Mouse (Mus musculus) gastrocnemius, adult 2 months (tissue): Measurements from ENCODE around the gene Ppp2ca. TPM values are rescaled to one million over a fixed set of nuclear protein-coding genes. Genes with fewer than 3 reads are reported as not detected.
"Not testable (repeated sequence)": the region's sequence is repeated elsewhere in the genome, so short reads cannot be mapped to it uniquely, and the experiment has no call there.

Experiments
- DNase-seq: peaks from one replicate; pipeline ENCODE4 v3.0.0; 2022
- H3K27ac ChIP-seq: fragments of 200-600 bp; 2 replicates; pipeline ENCODE4 v1.8.1; 2022; ENCODE audit warnings: mild to moderate bottlenecking
- H3K4me3 ChIP-seq: fragments of 200-600 bp; 2 replicates; pipeline ENCODE4 v1.8.1; 2022; ENCODE audit warnings: mild to moderate bottlenecking, moderate library complexity
- CTCF ChIP-seq: fragments of 200-600 bp; IDR thresholded peaks from 2 replicates; pipeline ENCODE4 v1.8.1; 2022; ENCODE audit warnings: antibody characterized with exemption, mild to moderate bottlenecking, moderate library complexity
- intact Hi-C: fragments of 180-260 bp; cut with DNase I; formaldehyde crosslinking; loops from one replicate; pipeline ENCODE4 v1.15.1; 2025
- total RNA-seq, 2 experiments: library from RNA; stranded (reverse); gene quantifications; 2 replicates each; pipeline ENCODE4 v1.2.3; 2021

Ppp2ca gene
- total RNA-seq, 2 experiments from 2014 or later = 43.2 to 54.0 TPM

DNA sequence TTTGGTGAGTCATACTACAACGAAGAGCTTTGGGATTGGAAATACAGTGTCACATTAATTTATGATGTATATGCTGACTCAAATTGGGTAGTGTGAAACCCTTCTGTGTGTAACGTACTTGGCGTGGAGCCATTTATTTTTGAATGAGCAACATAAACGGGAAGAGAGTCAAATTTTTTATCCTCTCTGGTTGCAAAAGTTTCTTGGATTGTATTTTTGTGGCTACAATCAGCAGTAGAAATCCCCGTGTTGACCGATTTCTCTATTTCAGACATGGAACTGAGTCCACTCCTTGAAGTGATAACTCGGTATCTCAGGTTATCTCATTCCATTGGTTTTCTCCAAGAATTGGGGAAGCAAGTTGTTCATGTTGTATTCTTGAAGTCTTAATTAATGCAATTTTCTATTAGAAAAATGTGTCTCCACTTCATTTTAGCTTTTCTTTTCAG is 1.3 kb downstream of the Ppp2ca start:
- Histone ChIP-seq H3K4me3 (peak overlapping the region; percentile 97), H3K27ac (peak overlapping the region; percentile 100)
- DNase-seq = no peak
- TF ChIP-seq CTCF = no peak
- intact Hi-C loops = loop anchor here (10.0 kb wide), 1 partner anchor 285 kb away; no protein-coding TSS in a partner anchor

- intact Hi-C loops = loop anchor here (10.0 kb wide), 1 partner anchor 288 kb away; no protein-coding TSS in a partner anchor
- peak overlapping the region; percentile 4; the same call in 1 of the 2 replicates for H3K4me3 ChIP-seq
- H3K27ac ChIP-seq = peak overlapping the region; percentile 48
- DNase-seq = no peak
- no peak for TF ChIP-seq CTCF
Measured at GRCm38 (mm10) chr11:52102977-52103376, 4.5 kb downstream of the Ppp2ca start.

GRCm38 (mm10) chr11:52105503-52105902 is 7.0 kb downstream of the Ppp2ca start:
- H3K4me3 ChIP-seq = no peak overlapping the region
- H3K27ac ChIP-seq = peak overlapping the region; percentile 9
- no peak for DNase-seq
- no peak for TF ChIP-seq CTCF
- intact Hi-C loops = loop anchor here (10.0 kb wide), 1 partner anchor 291 kb away; no protein-coding TSS in a partner anchor

GRCm38 (mm10) chr11:52106037-52106436 is 7.6 kb downstream of the Ppp2ca start:
- intact Hi-C loops = loop anchor here (10.0 kb wide), 1 partner anchor 291 kb away; no protein-coding TSS in a partner anchor
- no peak for TF ChIP-seq CTCF
- DNase-seq = no peak
- no peak overlapping the region for H3K4me3 ChIP-seq
- peak overlapping the region; percentile 9 for H3K27ac ChIP-seq

DNA sequence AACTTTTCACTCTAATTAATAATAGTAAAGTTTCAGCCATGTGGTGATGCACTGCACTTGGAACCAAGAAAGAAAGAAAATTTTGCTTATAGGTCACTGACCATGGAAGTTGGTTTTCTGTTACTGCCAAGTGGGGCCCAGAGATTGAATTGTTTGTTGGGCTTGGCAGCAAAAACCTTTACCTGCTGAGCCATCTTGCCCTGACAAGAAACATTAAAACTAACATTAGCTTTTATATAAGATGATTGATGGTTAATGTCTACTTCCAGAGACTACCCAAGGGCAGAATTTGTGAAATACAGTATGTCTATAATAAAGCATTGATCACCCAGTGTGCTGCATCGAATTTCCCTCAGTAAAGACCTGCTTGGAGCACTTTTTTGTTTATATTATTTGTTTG is 8.0 kb downstream of the Ppp2ca start:
- Histone ChIP-seq H3K27ac (no peak overlapping the region), H3K4me3 (no peak overlapping the region)
- TF ChIP-seq CTCF = no peak
- DNase-seq = no peak
- intact Hi-C loops = loop anchor here (10.0 kb wide), 1 partner anchor 292 kb away; no protein-coding TSS in a partner anchor

DNA sequence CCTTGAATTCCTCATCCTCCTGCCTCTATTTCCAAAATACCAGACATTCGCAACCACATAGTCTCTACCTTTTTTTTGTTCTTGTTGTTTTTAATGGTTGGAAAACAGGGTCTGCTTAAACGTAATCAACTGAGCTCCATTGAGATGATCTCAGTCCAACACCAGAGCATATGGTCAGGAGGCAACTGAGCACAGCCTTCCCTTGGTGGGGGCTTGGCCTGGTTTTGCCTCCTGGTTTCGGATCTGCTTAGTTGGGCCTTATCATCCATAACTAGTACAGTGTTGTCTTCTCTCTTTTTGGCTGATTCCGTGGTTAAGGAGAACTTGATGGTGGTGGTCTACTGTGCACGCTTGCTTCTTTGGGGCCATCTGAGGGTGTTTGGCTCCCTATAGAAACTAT is 10.3 kb downstream of the Ppp2ca start:
- intact Hi-C loops = loop anchor here (10.0 kb wide), 1 partner anchor 294 kb away; no protein-coding TSS in a partner anchor
- Histone ChIP-seq H3K4me3 (no peak overlapping the region), H3K27ac (0 out of 2 replicates have a peak overlapping the region, but pooled peaks have one; percentile 17)
- no peak for TF ChIP-seq CTCF
- no peak for DNase-seq

DNA sequence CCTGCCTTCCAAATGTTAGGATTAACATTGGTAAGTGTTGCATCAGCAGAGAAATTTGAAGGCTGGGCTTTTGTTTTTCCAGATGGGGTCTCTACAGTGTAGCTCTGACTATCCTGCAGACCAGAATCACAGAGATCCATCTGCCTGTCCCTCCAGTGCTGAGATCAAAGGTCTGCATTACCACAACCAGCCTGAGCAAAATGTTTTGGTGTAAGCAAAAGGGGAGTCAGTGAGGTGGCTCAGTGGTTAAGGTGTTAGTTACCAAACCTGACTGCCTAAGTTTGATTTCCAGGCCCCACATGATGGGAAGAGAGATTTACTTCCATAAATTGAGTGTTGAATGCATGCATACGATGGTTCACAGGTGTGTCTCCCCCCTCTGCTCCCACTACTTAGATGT is 10.9 kb downstream of the Ppp2ca start:
- 0 out of 2 replicates have a peak overlapping the region, but pooled peaks have one; percentile 17 for H3K27ac ChIP-seq
- no peak for DNase-seq
- intact Hi-C loops = loop anchor here (10.0 kb wide), 1 partner anchor 295 kb away; no protein-coding TSS in a partner anchor
- no peak for TF ChIP-seq CTCF
- H3K4me3 ChIP-seq = no peak overlapping the region

DNA sequence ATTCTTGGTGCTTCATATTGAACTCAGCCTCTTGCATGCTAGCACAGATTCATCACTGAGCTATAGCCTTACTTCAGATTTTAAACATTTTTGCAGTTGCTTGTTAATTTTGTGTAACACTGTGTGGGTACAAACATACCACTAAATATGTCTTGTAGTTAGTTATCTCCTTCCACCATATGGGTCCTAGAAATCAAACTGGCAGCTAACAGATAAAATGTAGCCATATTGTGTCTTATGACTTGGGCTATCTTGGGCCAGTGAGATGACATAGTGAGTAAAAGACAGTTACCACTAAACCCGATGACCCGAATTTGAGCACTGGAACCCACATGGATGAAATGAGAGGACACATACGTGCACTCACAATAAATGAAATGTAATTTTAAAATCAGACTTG is 17.0 kb downstream of the Ppp2ca start:
- Histone ChIP-seq H3K27ac (no peak overlapping the region), H3K4me3 (no peak overlapping the region)
- intact Hi-C loops = no loop called here
- TF ChIP-seq CTCF = no peak
- no peak for DNase-seq

- intact Hi-C loops, H3K4me3 ChIP-seq, DNase-seq, H3K27ac ChIP-seq: not testable (repeated sequence)
Measured at GRCm38 (mm10) chr11:52116117-52116516, 17.6 kb downstream of the Ppp2ca start.

DNA sequence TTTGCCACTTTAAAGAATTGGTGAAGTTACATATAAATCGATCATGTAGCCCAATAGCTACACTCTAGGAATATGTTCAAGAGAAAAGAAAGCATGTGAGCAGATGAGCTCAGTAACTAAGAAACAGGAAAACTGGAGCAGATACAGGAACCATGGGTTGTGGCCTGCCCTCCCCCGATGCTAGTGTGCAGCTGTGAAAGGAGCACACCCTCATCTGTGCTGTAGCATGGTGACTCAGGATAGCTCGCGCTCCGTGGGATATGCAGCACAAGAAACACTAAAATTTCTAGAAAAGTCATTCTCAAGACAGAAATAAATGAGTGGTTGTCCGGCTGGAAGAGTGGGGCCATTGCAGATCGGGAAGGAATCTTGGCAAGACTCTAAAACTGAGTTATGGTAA is 18.7 kb downstream of the Ppp2ca start:
- Histone ChIP-seq H3K4me3 (no peak overlapping the region), H3K27ac (no peak overlapping the region)
- no peak for DNase-seq
- intact Hi-C loops = no loop called here
- no peak for TF ChIP-seq CTCF

GRCm38 (mm10) chr11:52120415-52120814 is 21.9 kb downstream of the Ppp2ca start:
- H3K27ac ChIP-seq, H3K4me3 ChIP-seq, DNase-seq, intact Hi-C loops: not testable (repeated sequence)
- TF ChIP-seq CTCF = peak; percentile 48

- TF ChIP-seq CTCF = no peak
- Histone ChIP-seq H3K4me3 (no peak overlapping the region), H3K27ac (no peak overlapping the region)
- no peak for DNase-seq
- intact Hi-C loops = no loop called here
Measured at GRCm38 (mm10) chr11:52122045-52122444, 23.6 kb downstream of the Ppp2ca start.

DNA sequence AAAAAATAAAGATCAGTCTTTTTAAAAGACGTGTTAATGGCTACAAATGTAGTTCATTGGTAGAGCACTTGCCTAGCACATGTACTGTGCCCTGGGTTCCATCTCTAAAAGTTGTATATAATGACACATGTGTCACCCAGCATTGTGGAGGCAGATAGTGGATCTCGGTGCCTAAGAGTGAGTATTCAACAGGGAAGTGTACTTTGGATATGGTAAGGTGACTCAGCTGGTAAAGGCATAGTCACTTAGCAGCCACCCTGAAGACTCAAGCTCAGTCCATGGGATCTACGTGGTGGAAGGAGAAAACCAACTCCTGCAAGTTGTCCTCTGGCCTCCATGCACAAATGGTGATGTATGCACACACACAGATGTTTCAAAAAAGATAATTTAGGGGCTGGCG is 26.0 kb downstream of the Ppp2ca start:
- DNase-seq = no peak
- no peak for TF ChIP-seq CTCF
- Histone ChIP-seq H3K4me3 (no peak overlapping the region), H3K27ac (no peak overlapping the region)
- intact Hi-C loops = no loop called here

DNA sequence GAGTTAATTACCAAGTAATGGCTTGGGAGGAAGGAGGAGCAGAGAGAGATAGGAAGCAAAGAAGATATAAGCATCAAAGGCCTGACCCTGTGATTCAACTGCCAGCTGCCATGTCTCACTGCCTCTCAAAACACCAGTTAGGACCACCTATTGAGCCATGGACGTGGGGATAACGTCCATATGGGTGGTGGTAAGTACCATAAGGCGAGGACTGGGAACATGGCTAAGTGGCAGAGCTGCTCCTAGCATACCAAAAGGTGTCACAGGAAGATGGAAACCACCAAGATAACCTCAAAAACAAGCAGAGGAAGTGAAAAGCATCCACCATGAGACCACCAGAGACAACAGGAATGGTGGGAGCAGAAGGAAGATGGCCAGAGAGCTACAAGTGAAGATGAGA is 28.7 kb downstream of the Ppp2ca start:
- intact Hi-C loops = loop anchor here (5.0 kb wide), 1 partner anchor 310 kb away; no protein-coding TSS in a partner anchor
- no peak for DNase-seq
- H3K27ac ChIP-seq = no peak overlapping the region
- TF ChIP-seq CTCF = no peak
- no peak overlapping the region for H3K4me3 ChIP-seq
